Mouse (Mus musculus) erythroblast, embryonic 14.5 days (primary cell): ENCODE measurements around the gene Iqub. TPM values are rescaled to one million over a fixed set of nuclear protein-coding genes. Genes with fewer than 3 reads are reported as not detected.

Experiments
- H3K27me3 ChIP-seq: 2 replicates; pipeline ENCODE4 v1.6.1; 2012; ENCODE audit warnings: inconsistent platforms; ENCODE audit not compliant: control insufficient read depth
- H3K36me3 ChIP-seq: 2 replicates; pipeline ENCODE4 v1.6.1; 2012; ENCODE audit warnings: mild to moderate bottlenecking, inconsistent platforms; ENCODE audit not compliant: control insufficient read depth
- H3K4me1 ChIP-seq: 2 replicates; pipeline ENCODE4 v1.6.1; 2012; ENCODE audit warnings: inconsistent platforms; ENCODE audit not compliant: control insufficient read depth
- H3K4me3 ChIP-seq: replicated peaks from 2 replicates; pipeline ENCODE3; 2012; ENCODE audit warnings: moderate library complexity, mild to moderate bottlenecking, inconsistent platforms
- H3K9me3 ChIP-seq: 2 replicates; pipeline ENCODE4 v1.6.1; 2012; ENCODE audit warnings: low read length, inconsistent platforms, mixed read lengths; ENCODE audit not compliant: control insufficient read depth
- GATA1 ChIP-seq: IDR thresholded peaks from 2 replicates; pipeline ENCODE4 v1.6.1; 2012; ENCODE audit warnings: low read length, inconsistent platforms, mixed read lengths
- TAL1 ChIP-seq: IDR thresholded peaks from 3 replicates; pipeline ENCODE4 v1.6.1; 2012; ENCODE audit warnings: low read length, inconsistent platforms, mixed read lengths
- polyA plus RNA-seq: library from polyadenylated mRNA; stranded (reverse); fragments of >175 nt; gene quantifications from 2 replicates; pipeline ENCODE4 v1.2.3, GENCODE M21; 2012

Gene Iqub
- not detected in 2 replicates for polyA plus RNA-seq

DNA sequence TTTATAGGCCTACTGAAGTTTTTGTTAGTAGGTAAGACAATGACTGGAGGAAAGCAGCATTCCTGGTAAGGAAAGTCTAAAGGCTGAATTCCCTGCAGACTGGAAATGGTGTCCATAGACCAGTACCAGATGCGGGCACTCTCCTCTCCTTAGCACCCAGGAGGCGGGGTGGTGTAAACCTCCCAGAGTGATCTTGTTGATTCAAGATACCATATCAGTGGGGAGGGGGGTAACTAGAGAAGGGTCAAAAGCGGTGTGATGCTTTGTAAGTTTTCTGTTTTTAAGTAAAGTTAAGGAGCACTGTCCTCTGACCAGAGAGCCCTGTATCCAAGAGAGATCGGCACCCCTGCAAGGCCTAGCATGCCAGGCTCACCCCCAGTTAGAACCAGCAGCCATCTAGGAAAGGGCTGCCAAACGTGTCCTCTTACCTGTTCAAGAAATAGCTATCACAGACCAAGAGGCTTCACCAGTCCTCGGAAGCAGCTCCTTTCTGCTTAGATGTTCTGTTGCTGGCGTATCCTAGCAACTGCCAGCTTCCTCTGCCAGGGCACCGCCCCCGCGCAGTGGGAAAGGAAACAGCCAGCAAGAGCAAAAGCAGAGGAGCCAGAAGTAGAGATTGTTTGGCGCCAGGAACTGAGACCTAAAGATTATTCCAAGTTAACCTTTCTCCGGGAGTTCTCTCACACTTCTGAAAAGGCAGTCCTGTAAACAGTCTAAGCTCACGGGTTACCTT, at the start of gene Iqub:
Gene Iqub, minus strand, starts transcription at position 516 of the 733 bp plus-strand sequence.
- Histone ChIP-seq H3K4me3 (no peak within 1 kb of the TSS), H3K9me3 (no peaks in the 10 kb centered on the region), H3K36me3 (peaks cover 18% of the 10 kb centered on the region), H3K4me1 (no peaks in the 10 kb centered on the region), H3K27me3 (no peaks in the 10 kb centered on the region)
- no peak for TF ChIP-seq TAL1
- TF ChIP-seq GATA1: no peak

DNA sequence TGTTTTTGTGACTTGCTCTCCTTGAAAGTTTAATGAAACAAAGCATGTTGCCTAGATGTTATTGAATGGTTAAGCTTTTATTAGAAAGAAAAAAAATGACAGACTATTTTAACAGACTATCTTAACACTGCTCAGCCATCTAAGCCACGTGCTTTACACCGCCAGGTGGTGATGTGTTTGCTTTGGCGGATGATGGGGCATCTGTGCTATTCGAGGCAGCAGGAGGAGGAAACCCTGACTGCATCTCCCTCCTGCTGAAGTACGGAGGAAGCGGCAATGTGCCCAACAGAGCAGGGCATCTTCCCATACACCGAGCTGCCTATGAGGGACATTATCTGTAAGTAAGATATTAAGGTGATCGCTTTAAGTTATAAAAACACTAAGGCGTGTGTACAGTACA, 49.2 kb upstream of the Iqub start:
- H3K9me3 ChIP-seq: no peaks in the 10 kb centered on the region
- no peaks in the 10 kb centered on the region for H3K36me3 ChIP-seq
- no peaks in the 10 kb centered on the region for H3K4me1 ChIP-seq
- H3K27me3 ChIP-seq: no peaks in the 10 kb centered on the region
- TF ChIP-seq GATA1: no peak
- no peak for TF ChIP-seq TAL1
- no peak overlapping the region for H3K4me3 ChIP-seq

GRCm38 (mm10) chr6:24555488-24555887, 40.6 kb upstream of the Iqub start:
- no peaks in the 10 kb centered on the region for H3K4me1 ChIP-seq
- no peak for TF ChIP-seq GATA1
- TF ChIP-seq TAL1: no peak
- no peaks in the 10 kb centered on the region for H3K36me3 ChIP-seq
- H3K27me3 ChIP-seq: no peaks in the 10 kb centered on the region
- no peaks in the 10 kb centered on the region for H3K9me3 ChIP-seq
- no peak overlapping the region for H3K4me3 ChIP-seq

DNA sequence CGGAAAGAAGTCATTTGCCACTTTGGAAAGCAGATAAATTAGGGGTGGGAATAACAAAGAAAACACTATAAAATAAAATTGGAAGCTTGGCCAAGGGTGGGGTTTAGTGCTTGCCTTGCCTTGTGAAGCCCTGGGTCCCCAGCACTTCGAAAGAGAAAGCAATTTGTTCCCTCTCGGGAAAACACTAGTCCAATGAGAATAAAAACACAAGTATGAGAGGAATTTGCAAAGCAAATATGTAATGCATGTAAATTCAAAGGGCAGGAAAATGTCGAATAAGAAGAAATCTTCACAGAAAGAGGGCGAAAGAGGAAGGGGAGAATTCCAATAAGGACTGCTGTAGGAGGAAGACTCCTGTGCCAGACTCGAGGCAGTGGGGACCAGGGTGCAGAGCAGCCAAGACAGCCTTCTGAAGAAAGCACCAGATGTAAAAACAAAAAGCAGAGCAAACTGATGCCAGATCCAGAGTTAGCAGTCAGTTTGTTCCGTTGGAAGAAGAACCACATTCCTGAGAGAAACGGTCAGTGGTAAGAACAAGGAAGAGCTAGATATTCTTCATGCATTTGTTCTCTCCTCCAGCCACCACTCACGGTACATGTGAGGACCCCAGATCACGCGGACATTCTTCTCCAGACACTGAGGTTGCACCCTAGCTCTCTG, 39.7 kb upstream of the Iqub start:
- no peaks in the 10 kb centered on the region for H3K27me3 ChIP-seq
- no peaks in the 10 kb centered on the region for H3K9me3 ChIP-seq
- no peak overlapping the region for H3K4me3 ChIP-seq
- no peaks in the 10 kb centered on the region for H3K36me3 ChIP-seq
- no peaks in the 10 kb centered on the region for H3K4me1 ChIP-seq
- TF ChIP-seq TAL1 (no peak), GATA1 (no peak)

DNA sequence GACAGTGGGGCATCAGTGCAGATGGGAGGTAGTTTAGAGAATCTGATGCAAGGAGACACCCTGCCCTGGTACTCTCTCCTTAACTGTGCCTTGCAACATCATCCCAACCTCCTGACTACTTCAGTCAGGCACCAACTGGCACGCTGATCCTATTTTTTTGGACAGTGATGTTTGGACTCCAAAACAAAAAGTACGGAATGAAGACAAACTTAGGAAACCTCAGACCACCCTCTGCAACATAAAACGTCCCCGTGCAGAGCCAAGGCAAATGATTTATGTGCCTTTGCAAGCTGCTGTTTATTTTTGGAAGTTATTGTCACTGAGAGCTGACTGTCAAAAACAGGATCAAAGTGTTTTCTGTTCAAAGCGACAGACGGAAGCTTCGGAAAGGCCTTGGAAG, 37.2 kb upstream of the Iqub start:
- no peak overlapping the region for H3K4me3 ChIP-seq
- H3K9me3 ChIP-seq: no peaks in the 10 kb centered on the region
- no peaks in the 10 kb centered on the region for H3K4me1 ChIP-seq
- no peak for TF ChIP-seq GATA1
- no peak for TF ChIP-seq TAL1
- no peaks in the 10 kb centered on the region for H3K36me3 ChIP-seq
- H3K27me3 ChIP-seq: no peaks in the 10 kb centered on the region

- no peaks in the 10 kb centered on the region for H3K27me3 ChIP-seq
- H3K4me1 ChIP-seq: no peaks in the 10 kb centered on the region
- no peaks in the 10 kb centered on the region for H3K36me3 ChIP-seq
- H3K4me3 ChIP-seq: no peak overlapping the region
- H3K9me3 ChIP-seq: no peaks in the 10 kb centered on the region
- no peak for TF ChIP-seq GATA1
- TF ChIP-seq TAL1: no peak
Measured at GRCm38 (mm10) chr6:24549801-24550200, 34.9 kb upstream of the Iqub start.

DNA sequence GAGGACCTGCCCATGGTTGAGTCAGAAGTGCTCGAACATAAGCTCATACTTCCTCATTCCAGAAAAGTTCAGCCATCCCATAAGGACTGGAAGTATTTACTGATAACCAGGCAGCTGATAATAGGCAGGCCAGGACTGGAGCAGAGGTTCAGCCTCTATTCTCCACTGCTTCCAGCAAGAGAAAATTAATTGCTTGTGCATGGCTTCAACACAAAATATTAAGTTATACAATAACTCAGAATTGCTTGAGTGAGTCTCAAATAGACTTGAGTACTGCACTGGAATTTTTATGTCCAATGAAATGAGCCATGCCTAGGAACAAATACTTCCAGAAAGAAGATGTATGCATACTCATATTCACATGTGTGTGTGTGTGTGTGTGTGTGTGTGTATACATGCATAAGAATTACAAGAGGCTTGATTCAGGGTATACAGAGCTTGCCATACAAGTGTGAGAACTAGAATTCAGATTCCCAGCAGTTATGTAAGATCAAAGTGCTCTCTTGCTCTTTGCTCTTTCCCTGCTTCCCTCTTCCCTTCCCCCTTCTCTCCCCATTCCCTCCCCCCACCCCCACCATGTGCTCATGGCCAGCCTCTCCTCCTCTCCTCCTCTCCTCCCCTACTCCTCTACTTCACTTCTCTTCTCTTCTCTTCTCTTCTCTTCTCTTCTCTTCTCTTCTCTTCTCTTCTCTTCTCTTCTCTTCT, 32.0 kb upstream of the Iqub start:
- no peaks in the 10 kb centered on the region for H3K36me3 ChIP-seq
- H3K27me3 ChIP-seq: no peaks in the 10 kb centered on the region
- no peaks in the 10 kb centered on the region for H3K9me3 ChIP-seq
- TF ChIP-seq GATA1 (no peak), TAL1 (no peak)
- no peak overlapping the region for H3K4me3 ChIP-seq
- H3K4me1 ChIP-seq: no peaks in the 10 kb centered on the region

- H3K9me3 ChIP-seq: no peaks in the 10 kb centered on the region
- H3K36me3 ChIP-seq: no peaks in the 10 kb centered on the region
- no peak for TF ChIP-seq TAL1
- no peaks in the 10 kb centered on the region for H3K4me1 ChIP-seq
- no peaks in the 10 kb centered on the region for H3K27me3 ChIP-seq
- no peak overlapping the region for H3K4me3 ChIP-seq
Measured at GRCm38 (mm10) chr6:24543119-24543591, 28.3 kb upstream of the Iqub start.

DNA sequence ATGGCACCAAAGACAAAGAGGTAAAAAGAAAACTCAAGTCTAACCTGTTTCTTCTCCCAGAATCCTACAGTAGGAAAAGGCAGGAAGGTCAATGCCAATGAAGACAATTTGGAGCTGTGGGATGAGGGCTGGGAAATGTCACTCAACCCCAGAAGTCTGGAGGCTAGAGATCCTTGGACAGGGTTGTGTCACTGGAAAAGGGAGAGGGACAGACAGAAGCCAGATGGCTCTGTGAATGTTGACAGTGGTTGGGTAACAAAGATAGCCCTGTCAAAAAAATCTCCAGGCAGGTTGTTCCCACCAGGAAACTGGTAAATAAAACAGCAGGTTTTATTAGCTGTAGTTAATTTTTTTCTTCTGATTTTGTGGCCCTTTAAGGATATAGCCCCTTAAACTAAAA, 27.5 kb upstream of the Iqub start:
- no peaks in the 10 kb centered on the region for H3K4me1 ChIP-seq
- H3K4me3 ChIP-seq: no peak overlapping the region
- H3K9me3 ChIP-seq: no peaks in the 10 kb centered on the region
- no peaks in the 10 kb centered on the region for H3K36me3 ChIP-seq
- no peak for TF ChIP-seq TAL1
- no peak for TF ChIP-seq GATA1
- H3K27me3 ChIP-seq: no peaks in the 10 kb centered on the region
